Mouse (Mus musculus): ENCODE data around the gene Dhx40. TPM values are rescaled to one million over a fixed set of nuclear protein-coding genes. Genes with fewer than 3 reads are reported as not detected.
"Not testable (repeated sequence)": the region's sequence is repeated elsewhere in the genome, so short reads cannot be mapped to it uniquely, and the experiment has no call there.

Gene Dhx40
- total RNA-seq, 2 experiments from 2014 or later = 36.4 to 42.5 TPM

DNA sequence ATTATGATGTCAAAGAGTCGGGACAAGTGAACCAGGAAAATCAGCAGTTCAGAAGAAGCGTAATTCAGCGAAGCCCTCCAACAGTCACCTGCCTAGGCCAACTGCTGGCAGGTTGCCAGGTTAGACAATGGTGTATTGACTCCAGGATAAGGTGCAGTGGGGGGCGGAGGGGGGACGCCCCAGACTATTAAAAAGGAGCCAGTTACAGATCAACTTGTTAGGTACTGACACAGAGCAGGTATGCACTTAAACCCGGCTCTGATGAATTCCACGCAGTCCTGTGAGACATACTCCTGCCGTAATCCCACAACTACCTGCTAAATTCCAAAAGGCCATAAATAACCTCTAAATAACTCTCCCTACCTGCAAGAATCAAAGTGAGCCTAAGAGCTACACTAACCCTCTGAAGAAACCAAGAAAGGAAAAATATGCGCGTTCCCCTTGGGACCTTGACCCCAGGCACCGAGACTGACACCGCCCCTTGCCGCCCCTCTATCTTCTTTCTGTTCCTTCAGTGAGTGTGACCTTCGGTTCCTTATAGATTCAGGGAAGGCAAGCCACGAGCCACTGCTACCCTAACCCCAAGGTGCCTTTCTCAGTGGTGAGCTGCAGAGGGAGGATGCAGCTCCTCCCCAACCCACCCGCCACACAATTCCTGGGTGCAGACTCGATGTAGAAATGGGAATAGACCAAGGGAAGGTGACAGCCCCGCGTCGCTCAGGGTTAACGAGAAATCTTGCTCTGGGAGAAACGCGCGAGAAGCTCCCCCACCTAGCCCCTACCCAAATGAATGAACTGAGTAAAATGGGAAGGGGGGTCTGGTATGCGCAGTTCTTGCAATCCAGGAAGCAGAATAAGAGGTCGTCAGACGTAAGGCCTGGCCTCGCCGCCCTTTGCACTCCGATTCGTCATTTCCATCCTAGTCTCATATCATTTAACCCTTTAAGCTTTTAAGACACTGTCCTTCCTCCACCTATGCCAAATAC lies 51.1 kb downstream of the Dhx40 start:
- peak; percentile 10; the same call in 1 of the 2 replicates for ATAC-seq (ENCODE audit: poor library complexity, severe bottlenecking)

DNA sequence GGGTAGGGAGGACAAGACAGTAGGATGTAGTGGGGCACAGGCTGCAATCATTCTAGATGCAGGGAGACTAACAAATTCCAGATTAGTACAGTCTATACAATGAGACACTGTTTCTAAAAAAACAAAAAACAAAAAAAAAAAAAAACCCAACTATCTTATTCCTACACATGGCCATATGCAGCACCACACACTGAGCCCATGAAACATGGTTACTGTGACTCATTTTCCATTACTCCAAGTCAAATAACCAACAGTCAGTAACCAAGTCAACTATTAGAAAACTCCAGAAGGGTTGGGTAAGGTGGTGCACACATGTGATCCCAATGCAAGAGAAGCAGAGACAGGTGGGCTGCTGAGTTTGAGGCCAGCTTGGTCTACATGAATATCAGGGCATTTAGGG lies 55.1 kb downstream of the Dhx40 start:
- ATAC-seq (ENCODE audit: poor library complexity, severe bottlenecking) = no peak

DNA sequence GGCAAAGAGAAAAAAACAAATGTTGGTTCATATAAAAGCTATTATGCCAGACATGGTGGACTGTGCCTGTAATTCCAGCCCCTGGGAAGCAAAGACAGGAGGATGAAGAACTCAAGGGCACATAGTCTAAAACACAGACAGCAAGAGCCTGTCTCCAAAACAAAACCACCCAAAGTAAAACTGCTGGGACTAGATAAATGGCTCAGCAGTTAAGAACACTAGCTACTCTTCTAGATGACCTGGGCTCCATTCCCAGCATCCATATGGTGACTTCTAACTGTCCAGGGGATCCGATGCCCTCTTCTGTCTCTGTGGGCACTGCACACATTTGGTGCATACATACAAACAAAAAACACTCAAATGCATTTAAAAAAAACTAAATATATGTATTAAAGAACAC lies 56.5 kb downstream of the Dhx40 start:
- no peak for ATAC-seq (ENCODE audit: poor library complexity, severe bottlenecking)

- peak; percentile 66 for ATAC-seq (ENCODE audit: poor library complexity, severe bottlenecking)
Observed at GRCm38 (mm10) chr11:86749776-86750423, 57.6 kb downstream of the Dhx40 start.

GRCm38 (mm10) chr11:86745634-86746404 lies 61.7 kb downstream of the Dhx40 start:
- peak; percentile 56 for ATAC-seq (ENCODE audit: poor library complexity, severe bottlenecking)

DNA sequence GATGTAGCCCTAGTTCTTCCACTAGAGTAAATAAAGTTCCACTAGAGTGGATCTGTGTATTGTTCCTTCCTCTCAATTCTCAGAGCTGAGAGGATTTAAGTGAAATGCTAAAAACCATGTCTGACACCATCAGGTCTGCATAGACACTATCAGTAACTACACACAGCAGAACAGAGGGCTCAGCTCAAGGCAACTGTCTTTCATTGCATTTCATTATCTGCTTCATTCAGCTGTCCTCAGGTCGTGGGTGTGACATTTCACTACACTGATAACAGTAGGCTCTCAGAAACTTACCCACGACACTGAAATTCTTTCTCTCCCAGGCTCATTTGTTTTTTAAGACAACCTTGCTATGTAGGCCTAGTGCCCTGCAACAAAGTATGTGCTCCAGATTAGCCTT lies 64.9 kb downstream of the Dhx40 start:
- ATAC-seq (ENCODE audit: poor library complexity, severe bottlenecking) = no peak

- ATAC-seq (ENCODE audit: poor library complexity, severe bottlenecking) = no peak
Observed at GRCm38 (mm10) chr11:86741505-86741904, 66.0 kb downstream of the Dhx40 start.

DNA sequence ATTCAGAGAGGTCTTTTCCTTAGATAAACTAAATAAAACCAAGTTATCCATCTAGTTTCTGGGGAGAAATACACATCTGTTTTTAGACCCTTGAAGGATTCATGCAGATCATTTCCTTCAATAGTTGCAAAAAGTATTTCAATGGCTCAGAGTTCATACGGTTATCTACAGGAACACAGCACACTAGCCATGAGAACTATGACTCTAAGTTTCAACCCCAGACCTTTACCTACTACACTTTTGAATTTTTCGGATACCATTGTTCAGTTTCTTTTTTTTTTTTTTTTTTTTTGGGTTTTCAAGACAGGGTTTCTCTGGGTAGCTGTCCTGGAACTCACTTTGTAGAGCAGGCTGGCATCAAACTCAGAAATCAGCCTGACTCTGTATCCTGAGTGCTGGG lies 68.1 kb downstream of the Dhx40 start:
- no peak for ATAC-seq (ENCODE audit: poor library complexity, severe bottlenecking)

- no peak for ATAC-seq (ENCODE audit: poor library complexity, severe bottlenecking)
Observed at GRCm38 (mm10) chr11:86738956-86739355, 68.6 kb downstream of the Dhx40 start.

- ATAC-seq (ENCODE audit: poor library complexity, severe bottlenecking) = not testable (repeated sequence)
Observed at GRCm38 (mm10) chr11:86738308-86738707, 69.2 kb downstream of the Dhx40 start.

DNA sequence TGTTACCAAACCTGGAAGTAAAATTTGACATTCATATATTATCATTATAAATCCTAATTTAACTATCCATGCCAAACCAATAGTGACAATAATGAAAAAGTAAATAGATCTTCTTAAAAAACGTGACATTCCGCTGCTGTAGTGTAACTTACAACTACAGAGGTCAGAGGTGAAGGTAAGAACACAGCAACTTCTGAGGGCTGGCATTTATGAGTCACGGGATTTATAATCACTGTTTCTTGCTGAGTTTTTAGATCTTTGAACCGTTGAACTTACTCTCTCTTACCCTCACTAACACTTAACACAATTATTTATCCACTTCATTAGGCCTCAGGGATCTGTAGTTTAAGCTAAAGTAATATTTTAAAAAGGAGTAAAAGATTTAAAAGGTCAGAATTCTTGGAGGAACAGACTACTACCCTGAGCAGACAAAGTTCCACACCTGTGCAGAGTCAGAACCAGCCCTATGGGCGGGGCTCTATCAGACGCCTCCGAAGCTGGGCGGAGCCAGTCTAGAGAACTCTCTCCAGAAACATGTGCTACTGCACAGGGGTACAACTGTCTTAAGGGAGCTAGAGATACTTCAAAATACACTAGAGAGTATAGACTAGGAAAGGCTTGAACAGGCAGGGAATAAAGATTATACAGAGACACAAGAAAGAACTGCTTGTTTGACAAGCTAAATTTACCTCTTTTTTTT lies 70.1 kb downstream of the Dhx40 start:
- no peak for ATAC-seq (ENCODE audit: poor library complexity, severe bottlenecking)

DNA sequence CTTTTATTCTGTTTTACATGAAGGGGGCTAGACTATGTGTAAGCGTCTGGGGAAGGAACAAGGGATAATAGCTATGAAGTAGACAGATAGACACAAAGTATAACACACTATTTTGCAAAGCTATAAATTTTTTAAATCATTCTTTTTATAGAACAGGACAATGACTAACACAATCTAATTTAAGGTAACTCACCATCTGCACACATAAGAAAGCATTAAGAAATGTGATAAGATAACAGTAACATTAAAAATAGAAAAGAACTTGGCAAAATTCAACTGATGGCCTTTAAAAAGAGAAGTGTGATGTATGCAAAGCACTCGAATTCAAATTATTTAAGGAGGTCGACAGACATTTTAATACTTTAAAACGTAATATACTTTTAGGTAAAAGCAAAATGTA lies 72.6 kb downstream of the Dhx40 start:
- ATAC-seq (ENCODE audit: poor library complexity, severe bottlenecking) = no peak

- ATAC-seq (ENCODE audit: poor library complexity, severe bottlenecking) = no peak
Observed at GRCm38 (mm10) chr11:86734241-86734939, 73.2 kb downstream of the Dhx40 start.

GRCm38 (mm10) chr11:86731443-86731842 lies 76.1 kb downstream of the Dhx40 start:
- no peak for ATAC-seq (ENCODE audit: poor library complexity, severe bottlenecking)

GRCm38 (mm10) chr11:86725607-86726006 lies 81.9 kb downstream of the Dhx40 start:
- no peak for ATAC-seq (ENCODE audit: poor library complexity, severe bottlenecking)

GRCm38 (mm10) chr11:86724982-86725381 lies 82.6 kb downstream of the Dhx40 start:
- ATAC-seq (ENCODE audit: poor library complexity, severe bottlenecking) = no peak

- ATAC-seq (ENCODE audit: poor library complexity, severe bottlenecking) = peak; percentile 52; the same call in 1 of the 2 replicates
Observed at GRCm38 (mm10) chr11:86724004-86724403, 83.5 kb downstream of the Dhx40 start.

- ATAC-seq (ENCODE audit: poor library complexity, severe bottlenecking) = no peak
Observed at GRCm38 (mm10) chr11:86719390-86719789, 88.2 kb downstream of the Dhx40 start.
